Mouse (Mus musculus): ENCODE results near the gene Nf2. TPM values are rescaled to one million over a fixed set of nuclear protein-coding genes. Genes with fewer than 3 reads are reported as not detected.
"Not testable (repeated sequence)": the region's sequence is repeated elsewhere in the genome, so short reads cannot be mapped to it uniquely, and the experiment has no call there.

The Nf2 gene
- polyA plus RNA-seq, 1 experiment = 77.7 TPM

- H3K27ac ChIP-seq (ENCODE audit: insufficient read depth, low read length); H3K9ac ChIP-seq (ENCODE audit: low read depth, poor library complexity, severe bottlenecking); H3K9me3 ChIP-seq (replicated peaks; ENCODE audit: control insufficient read depth, insufficient read depth, low read length, poor library complexity, severe bottlenecking); H3K4me3 ChIP-seq (ENCODE audit: low read depth, low read length); H3K4me1 ChIP-seq (ENCODE audit: control insufficient read depth, insufficient read depth, low read length); H3K27me3 ChIP-seq (ENCODE audit: control insufficient read depth, insufficient read depth, low read length, poor library complexity, severe bottlenecking): not testable (repeated sequence)
- TF ChIP-seq CTCF (IDR thresholded peaks at IDR 0.05; ENCODE audit: low read depth, low read length) = peak; percentile 37
- peaks cover 24% of the 10 kb centered on the region for H3K36me3 ChIP-seq (ENCODE audit: control insufficient read depth, insufficient read depth, low read length, poor library complexity, severe bottlenecking)
Measured at GRCm38 (mm10) chr11:4822446-4822842, 26.9 kb downstream of the Nf2 start.

- Histone ChIP-seq H3K9ac (ENCODE audit: low read depth, poor library complexity, severe bottlenecking) (no peak overlapping the region), H3K27me3 (ENCODE audit: control insufficient read depth, insufficient read depth, low read length, poor library complexity, severe bottlenecking) (no peaks in the 10 kb centered on the region), H3K4me1 (ENCODE audit: control insufficient read depth, insufficient read depth, low read length) (peaks cover 3% of the 10 kb centered on the region), H3K9me3 (replicated peaks; ENCODE audit: control insufficient read depth, insufficient read depth, low read length, poor library complexity, severe bottlenecking) (no peaks in the 10 kb centered on the region), H3K27ac (ENCODE audit: insufficient read depth, low read length) (peak overlapping the region; percentile 51; the same call in 1 of the 2 replicates), H3K36me3 (ENCODE audit: control insufficient read depth, insufficient read depth, low read length, poor library complexity, severe bottlenecking) (peaks cover 27% of the 10 kb centered on the region), H3K4me3 (ENCODE audit: low read depth, low read length) (no peak overlapping the region)
- TF ChIP-seq EP300 (IDR thresholded peaks at IDR 0.05; ENCODE audit: insufficient read depth, low read depth, low read length) (no peak), CTCF (IDR thresholded peaks at IDR 0.05; ENCODE audit: low read depth, low read length) (peak; percentile 40)
Measured at GRCm38 (mm10) chr11:4821492-4822445, 27.6 kb downstream of the Nf2 start.

GRCm38 (mm10) chr11:4814507-4815450 is 34.6 kb downstream of the Nf2 start:
- H3K9ac ChIP-seq (ENCODE audit: low read depth, poor library complexity, severe bottlenecking) = no peak overlapping the region
- H3K27me3 ChIP-seq (ENCODE audit: control insufficient read depth, insufficient read depth, low read length, poor library complexity, severe bottlenecking) = no peaks in the 10 kb centered on the region
- peaks cover 26% of the 10 kb centered on the region for H3K36me3 ChIP-seq (ENCODE audit: control insufficient read depth, insufficient read depth, low read length, poor library complexity, severe bottlenecking)
- H3K4me1 ChIP-seq (ENCODE audit: control insufficient read depth, insufficient read depth, low read length) = no peaks in the 10 kb centered on the region
- no peak overlapping the region for H3K4me3 ChIP-seq (ENCODE audit: low read depth, low read length)
- no peak overlapping the region for H3K27ac ChIP-seq (ENCODE audit: insufficient read depth, low read length)
- no peaks in the 10 kb centered on the region for H3K9me3 ChIP-seq (replicated peaks; ENCODE audit: control insufficient read depth, insufficient read depth, low read length, poor library complexity, severe bottlenecking)
- no peak for TF ChIP-seq EP300 (IDR thresholded peaks at IDR 0.05; ENCODE audit: insufficient read depth, low read depth, low read length)
- no peak for TF ChIP-seq POLR2A (IDR thresholded peaks at IDR 0.05; ENCODE audit: insufficient read depth, low read length)
- TF ChIP-seq CTCF (IDR thresholded peaks at IDR 0.05; ENCODE audit: low read depth, low read length) = no peak

- Histone ChIP-seq H3K9me3 (replicated peaks; ENCODE audit: control insufficient read depth, insufficient read depth, low read length, poor library complexity, severe bottlenecking) (no peaks in the 10 kb centered on the region), H3K4me3 (ENCODE audit: low read depth, low read length) (peak overlapping the region; percentile 35; the same call in 1 of the 2 replicates), H3K27me3 (ENCODE audit: control insufficient read depth, insufficient read depth, low read length, poor library complexity, severe bottlenecking) (no peaks in the 10 kb centered on the region), H3K4me1 (ENCODE audit: control insufficient read depth, insufficient read depth, low read length) (peaks cover 3% of the 10 kb centered on the region), H3K9ac (ENCODE audit: low read depth, poor library complexity, severe bottlenecking) (peak overlapping the region; percentile 67; the same call in 1 of the 2 replicates), H3K36me3 (ENCODE audit: control insufficient read depth, insufficient read depth, low read length, poor library complexity, severe bottlenecking) (no peaks in the 10 kb centered on the region), H3K27ac (ENCODE audit: insufficient read depth, low read length) (peak overlapping the region; percentile 94)
- TF ChIP-seq EP300 (IDR thresholded peaks at IDR 0.05; ENCODE audit: insufficient read depth, low read depth, low read length) = no peak
- TF ChIP-seq CTCF (IDR thresholded peaks at IDR 0.05; ENCODE audit: low read depth, low read length) = no peak
- no peak for TF ChIP-seq POLR2A (IDR thresholded peaks at IDR 0.05; ENCODE audit: insufficient read depth, low read length)
Measured at GRCm38 (mm10) chr11:4808311-4808710, 41.0 kb downstream of the Nf2 start.

- Histone ChIP-seq H3K36me3 (ENCODE audit: control insufficient read depth, insufficient read depth, low read length, poor library complexity, severe bottlenecking) (peaks cover 10% of the 10 kb centered on the region), H3K9me3 (replicated peaks; ENCODE audit: control insufficient read depth, insufficient read depth, low read length, poor library complexity, severe bottlenecking) (peaks cover 10% of the 10 kb centered on the region), H3K4me1 (ENCODE audit: control insufficient read depth, insufficient read depth, low read length) (peaks cover 3% of the 10 kb centered on the region), H3K27me3 (ENCODE audit: control insufficient read depth, insufficient read depth, low read length, poor library complexity, severe bottlenecking) (no peaks in the 10 kb centered on the region), H3K4me3 (ENCODE audit: low read depth, low read length) (peak overlapping the region; percentile 41), H3K27ac (ENCODE audit: insufficient read depth, low read length) (peak overlapping the region; percentile 100), H3K9ac (ENCODE audit: low read depth, poor library complexity, severe bottlenecking) (peak overlapping the region; percentile 49)
- TF ChIP-seq CTCF (IDR thresholded peaks at IDR 0.05; ENCODE audit: low read depth, low read length) = no peak
- TF ChIP-seq EP300 (IDR thresholded peaks at IDR 0.05; ENCODE audit: insufficient read depth, low read depth, low read length) = peak; percentile 95
Measured at GRCm38 (mm10) chr11:4806031-4806715, 43.2 kb downstream of the Nf2 start.
